Mouse (Mus musculus): ENCODE results near the gene Lrrc20. TPM values are rescaled to one million over a fixed set of nuclear protein-coding genes. Genes with fewer than 3 reads are reported as not detected.
A peak's percentile ranks its signal among the peaks of the same experiment; 100 is the strongest.

The Lrrc20 gene
- total RNA-seq, 2 experiments from 2014 or later, result 12.2 to 13.8 TPM

- DNase-seq (ENCODE audit: low spot score in 2 of 2), result no peak
Measured at GRCm38 (mm10) chr10:61473640-61474039, 2.0 kb upstream of the Lrrc20 start.

GRCm38 (mm10) chr10:61474344-61474743, 1.3 kb upstream of the Lrrc20 start:
- no peak for DNase-seq (ENCODE audit: low spot score in 2 of 2)

- DNase-seq (ENCODE audit: low spot score in 2 of 2), result no peak
Measured at GRCm38 (mm10) chr10:61476440-61477165, 1.0 kb downstream of the Lrrc20 start.

- no peak for DNase-seq (ENCODE audit: low spot score in 2 of 2)
Measured at GRCm38 (mm10) chr10:61479461-61479860, 3.9 kb downstream of the Lrrc20 start.

GRCm38 (mm10) chr10:61479927-61480326, 4.3 kb downstream of the Lrrc20 start:
- no peak for DNase-seq (ENCODE audit: low spot score in 2 of 2)

- no peak for DNase-seq (ENCODE audit: low spot score in 2 of 2)
Measured at GRCm38 (mm10) chr10:61480488-61480887, 4.9 kb downstream of the Lrrc20 start.

GRCm38 (mm10) chr10:61482771-61483170, 7.2 kb downstream of the Lrrc20 start:
- DNase-seq (ENCODE audit: low spot score in 2 of 2), result no peak

GRCm38 (mm10) chr10:61484801-61485200, 9.2 kb downstream of the Lrrc20 start:
- DNase-seq (ENCODE audit: low spot score in 2 of 2), result no peak

- no peak for DNase-seq (ENCODE audit: low spot score in 2 of 2)
Measured at GRCm38 (mm10) chr10:61486551-61487339, 11.1 kb downstream of the Lrrc20 start.

GRCm38 (mm10) chr10:61488522-61489110, 13.0 kb downstream of the Lrrc20 start:
- no peak for DNase-seq (ENCODE audit: low spot score in 2 of 2)

- DNase-seq (ENCODE audit: low spot score in 2 of 2), result no peak
Measured at GRCm38 (mm10) chr10:61491573-61491972, 16.0 kb downstream of the Lrrc20 start.

- DNase-seq (ENCODE audit: low spot score in 2 of 2), result peak; percentile 57 to 72
Measured at GRCm38 (mm10) chr10:61492040-61492439, 16.4 kb downstream of the Lrrc20 start.

GRCm38 (mm10) chr10:61495461-61495860, 19.9 kb downstream of the Lrrc20 start:
- no peak for DNase-seq (ENCODE audit: low spot score in 2 of 2)

GRCm38 (mm10) chr10:61496231-61496630, 20.6 kb downstream of the Lrrc20 start:
- DNase-seq (ENCODE audit: low spot score in 2 of 2), result no peak

GRCm38 (mm10) chr10:61499505-61500466, 24.2 kb downstream of the Lrrc20 start:
- no peak for DNase-seq (ENCODE audit: low spot score in 2 of 2)

- DNase-seq (ENCODE audit: low spot score in 2 of 2), result no peak
Measured at GRCm38 (mm10) chr10:61500756-61501155, 25.2 kb downstream of the Lrrc20 start.

- no peak for DNase-seq (ENCODE audit: low spot score in 2 of 2)
Measured at GRCm38 (mm10) chr10:61504073-61504472, 28.5 kb downstream of the Lrrc20 start.

- DNase-seq (ENCODE audit: low spot score in 2 of 2), result no peak
Measured at GRCm38 (mm10) chr10:61506381-61507200, 31.0 kb downstream of the Lrrc20 start.

GRCm38 (mm10) chr10:61509873-61510272, 34.3 kb downstream of the Lrrc20 start:
- DNase-seq (ENCODE audit: low spot score in 2 of 2), result no peak

- no peak for DNase-seq (ENCODE audit: low spot score in 2 of 2)
Measured at GRCm38 (mm10) chr10:61510809-61511208, 35.2 kb downstream of the Lrrc20 start.

Measured in adrenal gland, postnatal 4 days (tissue).